Mouse (Mus musculus) NIH3T3 (cell line): Measurements from ENCODE around the gene Eif4a1.

Experiments
- DNase-seq: peaks from one replicate; pipeline ENCODE4 v3.0.0-alpha.2; 2012; ENCODE audit warnings: low read depth

Gene Eif4a1

GRCm38 (mm10) chr11:69679144-69679543 is 6.9 kb upstream of the Eif4a1 start:
- DNase-seq: no peak

GRCm38 (mm10) chr11:69671726-69672124 is 498 bp downstream of the Eif4a1 start:
- DNase-seq: no peak

- DNase-seq: peak; percentile 99
Observed at GRCm38 (mm10) chr11:69670786-69671725, 1.2 kb downstream of the Eif4a1 start.

GRCm38 (mm10) chr11:69666665-69667005 is 5.6 kb downstream of the Eif4a1 start:
- DNase-seq: no peak

- peak; percentile 85 for DNase-seq
Observed at GRCm38 (mm10) chr11:69665961-69666664, 6.1 kb downstream of the Eif4a1 start, which contains the start of gene Cd68. Gene Cd68, minus strand, starts transcription at chr11:69666153.

GRCm38 (mm10) chr11:69665457-69665960 is 6.7 kb downstream of the Eif4a1 start:
- DNase-seq: no peak

GRCm38 (mm10) chr11:69664841-69665240 is 7.4 kb downstream of the Eif4a1 start:
- DNase-seq: no peak

- no peak for DNase-seq
Observed at GRCm38 (mm10) chr11:69663795-69664194, 8.4 kb downstream of the Eif4a1 start.

- no peak for DNase-seq
Observed at GRCm38 (mm10) chr11:69662967-69663671, 9.1 kb downstream of the Eif4a1 start.

GRCm38 (mm10) chr11:69662213-69662966 is 9.8 kb downstream of the Eif4a1 start, which contains the start of gene Mpdu1:
Gene Mpdu1, minus strand, starts transcription at chr11:69662642.
- peak; percentile 98 for DNase-seq

GRCm38 (mm10) chr11:69661221-69661881 is 10.9 kb downstream of the Eif4a1 start:
- DNase-seq: peak; percentile 58

- DNase-seq: no peak
Observed at GRCm38 (mm10) chr11:69657462-69657881, 14.8 kb downstream of the Eif4a1 start.

GRCm38 (mm10) chr11:69656617-69657461 is 15.4 kb downstream of the Eif4a1 start:
- peak; percentile 80 for DNase-seq

- DNase-seq: no peak
Observed at GRCm38 (mm10) chr11:69656065-69656455, 16.2 kb downstream of the Eif4a1 start.

GRCm38 (mm10) chr11:69655264-69656064 is 16.8 kb downstream of the Eif4a1 start, which contains the start of gene Sox15:
Gene Sox15, plus strand, starts transcription at chr11:69655314.
- DNase-seq: peak; percentile 46

GRCm38 (mm10) chr11:69654760-69655159 is 17.5 kb downstream of the Eif4a1 start:
- no peak for DNase-seq

- no peak for DNase-seq
Observed at GRCm38 (mm10) chr11:69653399-69653798, 18.8 kb downstream of the Eif4a1 start.

GRCm38 (mm10) chr11:69645860-69646259 is 26.4 kb downstream of the Eif4a1 start:
- DNase-seq: no peak

GRCm38 (mm10) chr11:69635471-69635870 is 36.8 kb downstream of the Eif4a1 start:
- no peak for DNase-seq
